34 mouse cellular contexts compared by ENCODE assay signal in genomic region chr12:104388477-104388876, GRCm38 (mm10). TPM values are rescaled to one million over a fixed set of nuclear protein-coding genes. Genes with fewer than 3 reads are reported as not detected.
"Had no signal": no experiment of that assay in that cellular context is flagged by ENCODE, and none has a peak within 500 bp of the region (broad histone marks: within the 10 kb centered on the region; RNA-seq: fewer than 3 reads in every experiment).

No protein-coding gene starts in this region.

- ATAC-seq: forebrain, embryonic 15.5 days; forebrain, postnatal 0 days; hindbrain, postnatal 0 days; intestine, embryonic 15.5 days; intestine, postnatal 0 days had no signal

- H3K4me1 ChIP-seq: forebrain, embryonic 15.5 days; heart, embryonic 13.5 days; heart, embryonic 15.5 days; hindbrain, embryonic 13.5 days; hindbrain, embryonic 15.5 days; intestine, embryonic 15.5 days; limb, embryonic 12.5 days; liver, embryonic 13.5 days had no signal

- H3K27me3 ChIP-seq: forebrain, embryonic 15.5 days; heart, embryonic 13.5 days; heart, embryonic 15.5 days; hindbrain, embryonic 13.5 days; hindbrain, embryonic 15.5 days; intestine, embryonic 15.5 days; limb, embryonic 12.5 days; liver, embryonic 13.5 days had no signal

- H3K9ac ChIP-seq: forebrain, embryonic 15.5 days; forebrain, postnatal 0 days; heart, embryonic 13.5 days; heart, embryonic 15.5 days; hindbrain, embryonic 13.5 days; hindbrain, embryonic 15.5 days; intestine, embryonic 15.5 days; limb, embryonic 12.5 days; liver, embryonic 13.5 days had no signal

- H3K4me2 ChIP-seq: forebrain, embryonic 15.5 days; heart, embryonic 11.5 days; heart, embryonic 13.5 days; heart, embryonic 15.5 days; hindbrain, embryonic 13.5 days; hindbrain, embryonic 15.5 days; intestine, embryonic 15.5 days; limb, embryonic 12.5 days; liver, embryonic 13.5 days had no signal

- H3K27ac ChIP-seq: forebrain, embryonic 15.5 days; heart, embryonic 13.5 days; heart, embryonic 15.5 days; hindbrain, embryonic 13.5 days; hindbrain, embryonic 15.5 days; hindbrain, postnatal 0 days; intestine, embryonic 15.5 days; layer of hippocampus, adult 2 months; left cerebral cortex, adult 2 months; limb, embryonic 12.5 days; liver, embryonic 13.5 days had no signal

- H3K9me3 ChIP-seq: forebrain, embryonic 15.5 days; heart, embryonic 13.5 days; heart, embryonic 15.5 days; hindbrain, embryonic 13.5 days; hindbrain, embryonic 15.5 days; intestine, embryonic 15.5 days; limb, embryonic 12.5 days; liver, embryonic 13.5 days had no signal

- DNase-seq: forebrain, postnatal 0 days; gastrocnemius, postnatal 14 days; gastrocnemius, postnatal 36 days; heart, adult 18-20 months; heart, postnatal 14 days; heart, postnatal 36 days; kidney, adult 18-20 months; kidney, adult 8-10 months; kidney, postnatal 10 days; kidney, postnatal 25 days; kidney, postnatal 4 days; liver, embryonic 13.5 days had no signal

- H3K36me3 ChIP-seq: forebrain, embryonic 15.5 days; heart, embryonic 13.5 days; heart, embryonic 15.5 days; hindbrain, embryonic 13.5 days; hindbrain, embryonic 15.5 days; intestine, embryonic 15.5 days; limb, embryonic 12.5 days; liver, embryonic 13.5 days had no signal

- H3K4me3 ChIP-seq: forebrain, embryonic 15.5 days; heart, embryonic 13.5 days; heart, embryonic 15.5 days; hindbrain, embryonic 13.5 days; hindbrain, embryonic 15.5 days; intestine, embryonic 15.5 days; layer of hippocampus, adult 2 months; left cerebral cortex, adult 2 months; limb, embryonic 12.5 days; liver, embryonic 13.5 days had no signal

RNA-seq across cellular contexts. Expression of gene Serpina3n, which starts 18.1 kb away (rescaled TPM):
- total RNA-seq: hematopoietic stem cell, adult 5-6 weeks had no signal
- polyA plus RNA-seq: forebrain, embryonic 15.5 days; heart, embryonic 11.5 days; kidney, embryonic 14.5 days; kidney, embryonic 16.5 days; limb, embryonic 12.5 days had no signal

RNA-seq across cellular contexts. Expression of gene Serpina3k, which starts 50.2 kb away (rescaled TPM):
- total RNA-seq: forebrain, postnatal 0 days; gastrocnemius, postnatal 14 days; heart, adult 18-20 months; heart, postnatal 14 days; heart, postnatal 36 days; hematopoietic stem cell, adult 5-6 weeks; hindbrain, postnatal 0 days; layer of hippocampus, adult 2 months; layer of hippocampus, postnatal 10 days; layer of hippocampus, postnatal 25 days; left cerebral cortex, adult 2 months; left cerebral cortex, postnatal 14 days; left cerebral cortex, postnatal 36 days had no signal
- polyA plus RNA-seq: forebrain, embryonic 15.5 days; forebrain, postnatal 0 days; heart, embryonic 11.5 days; heart, embryonic 13.5 days; heart, embryonic 15.5 days; hindbrain, embryonic 11.5 days; hindbrain, embryonic 13.5 days; hindbrain, embryonic 15.5 days; hindbrain, postnatal 0 days; intestine, embryonic 15.5 days; intestine, postnatal 0 days; kidney, embryonic 14.5 days; kidney, embryonic 16.5 days; limb, embryonic 12.5 days; limb, embryonic 14.5 days; liver, embryonic 13.5 days had no signal

RNA-seq across cellular contexts. Expression of gene Serpina3m, which starts 50.2 kb away (rescaled TPM):
- total RNA-seq: forebrain, postnatal 0 days; gastrocnemius, postnatal 14 days; heart, postnatal 14 days; heart, postnatal 36 days; hematopoietic stem cell, adult 5-6 weeks; hindbrain, postnatal 0 days; layer of hippocampus, postnatal 10 days; left cerebral cortex, adult 2 months; left cerebral cortex, postnatal 14 days; left cerebral cortex, postnatal 36 days had no signal
- polyA plus RNA-seq: forebrain, embryonic 15.5 days; forebrain, postnatal 0 days; heart, embryonic 11.5 days; heart, embryonic 13.5 days; heart, embryonic 15.5 days; heart, postnatal 0 days; hindbrain, embryonic 11.5 days; hindbrain, embryonic 13.5 days; hindbrain, embryonic 15.5 days; hindbrain, postnatal 0 days; intestine, embryonic 15.5 days; intestine, postnatal 0 days; kidney, embryonic 14.5 days; kidney, embryonic 16.5 days; limb, embryonic 12.5 days; limb, embryonic 14.5 days; liver, embryonic 13.5 days had no signal
